Mouse (Mus musculus): ENCODE measurements around the gene Kif27. TPM values are rescaled to one million over a fixed set of nuclear protein-coding genes. Genes with fewer than 3 reads are reported as not detected.
A peak's percentile ranks its signal among the peaks of the same experiment; 100 is the strongest.

Gene Kif27
- polyA plus RNA-seq, 1 experiment, result 0.02 TPM

DNA sequence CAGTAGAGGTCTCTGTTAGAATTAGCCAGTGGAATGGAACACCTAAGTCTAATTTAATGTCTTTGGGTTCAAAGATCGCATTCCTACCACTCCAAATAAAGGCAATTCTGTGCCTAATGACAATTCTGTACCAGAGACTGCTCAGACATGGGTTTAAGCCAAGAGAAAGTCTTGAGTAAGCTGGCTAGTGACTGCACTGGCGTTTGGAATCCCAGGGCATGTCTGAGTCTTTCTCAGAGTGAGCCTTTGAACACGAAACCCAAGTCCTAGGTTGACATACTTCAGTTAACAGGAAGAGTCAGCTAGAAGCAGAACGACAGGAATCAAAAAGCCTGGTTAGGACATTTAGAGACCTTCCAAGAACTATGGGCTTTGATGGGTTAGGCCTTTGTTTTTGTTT is 75.5 kb downstream of the Kif27 start:
- Histone ChIP-seq H3K36me3 (ENCODE audit: control insufficient read depth, insufficient read depth, low read length) (no peaks in the 10 kb centered on the region), H3K27ac (ENCODE audit: insufficient read depth, low read length) (no peak overlapping the region)
- no peak for TF ChIP-seq POLR2A (IDR thresholded peaks at IDR 0.05; ENCODE audit: low read depth, low read length)
- no peak for TF ChIP-seq CTCF (IDR thresholded peaks at IDR 0.05; ENCODE audit: extremely low read depth, insufficient read depth, insufficient read length, insufficient replicate concordance)

DNA sequence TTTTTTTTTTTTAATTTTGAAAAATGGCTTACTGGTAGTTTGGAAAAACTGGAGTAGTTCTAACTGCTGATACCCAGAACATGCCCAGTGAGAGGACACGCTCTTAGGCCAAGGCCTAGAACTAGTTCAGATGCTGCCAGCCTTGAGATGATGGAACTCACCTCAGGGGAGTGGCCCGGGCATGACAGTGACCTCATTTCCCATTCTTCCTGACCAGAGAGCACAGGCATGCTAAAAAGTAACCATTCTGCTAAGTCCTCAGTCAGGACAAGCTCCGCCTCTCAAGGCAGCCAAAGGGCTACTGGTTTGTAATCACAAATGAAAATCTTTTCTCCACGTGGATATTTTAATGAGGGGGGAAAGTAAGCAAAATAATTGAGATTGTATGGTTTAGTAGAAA is 77.0 kb downstream of the Kif27 start:
- TF ChIP-seq CTCF (IDR thresholded peaks at IDR 0.05; ENCODE audit: extremely low read depth, insufficient read depth, insufficient read length, insufficient replicate concordance) (no peak), POLR2A (IDR thresholded peaks at IDR 0.05; ENCODE audit: low read depth, low read length) (no peak)
- H3K27me3 ChIP-seq (ENCODE audit: control insufficient read depth, insufficient read depth, low read length), result 0 out of 2 replicates have a peak, but pooled peaks cover 1% of the 10 kb centered on the region
- WGBS, result 70% methylated on average over 4 of the region's 4 CpGs

More for the DNA sequence above, 75.5 kb downstream of the Kif27 start:
- DNase-seq (ENCODE audit: low read depth in 1 of 2, low spot score in 2 of 2), result no peak
- Histone ChIP-seq H3K4me3 (ENCODE audit: extremely low read depth, insufficient read depth, insufficient read length) (no peak overlapping the region), H3K4me1 (ENCODE audit: control insufficient read depth, insufficient read depth, insufficient read length) (no peaks in the 10 kb centered on the region), H3K27me3 (ENCODE audit: control insufficient read depth, insufficient read depth, low read length) (0 out of 2 replicates have a peak, but pooled peaks cover 1% of the 10 kb centered on the region)
- 81% methylated on average over 4 of the region's 4 CpGs for WGBS

DNA sequence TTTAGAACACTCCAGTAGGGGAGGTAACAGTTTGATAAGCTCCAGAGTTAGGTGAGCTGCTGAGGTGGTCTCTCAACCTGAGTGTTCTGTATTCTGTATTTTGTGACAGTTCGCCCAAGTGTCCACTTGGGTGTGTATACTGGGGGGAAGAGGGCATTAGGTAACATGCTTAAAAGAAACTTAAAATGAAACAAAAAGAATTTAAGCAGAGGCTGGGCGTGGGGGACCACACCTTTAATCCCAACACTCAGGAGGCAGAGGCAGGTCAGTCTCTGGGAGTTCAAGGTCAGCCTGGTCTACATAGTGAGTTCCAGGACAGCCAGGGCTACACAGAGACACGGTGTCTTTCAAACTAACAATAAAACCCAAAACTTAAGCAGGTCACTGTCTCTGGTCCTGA is 78.4 kb downstream of the Kif27 start:
- Histone ChIP-seq H3K27ac (ENCODE audit: insufficient read depth, low read length) (no peak overlapping the region), H3K36me3 (ENCODE audit: control insufficient read depth, insufficient read depth, low read length) (no peaks in the 10 kb centered on the region), H3K4me1 (ENCODE audit: control insufficient read depth, insufficient read depth, insufficient read length) (no peaks in the 10 kb centered on the region), H3K4me3 (ENCODE audit: extremely low read depth, insufficient read depth, insufficient read length) (no peak overlapping the region), H3K27me3 (ENCODE audit: control insufficient read depth, insufficient read depth, low read length) (0 out of 2 replicates have a peak, but pooled peaks cover 1% of the 10 kb centered on the region)
- DNase-seq (ENCODE audit: low read depth in 1 of 2, low spot score in 2 of 2), result no peak
- TF ChIP-seq POLR2A (IDR thresholded peaks at IDR 0.05; ENCODE audit: low read depth, low read length), result no peak
- TF ChIP-seq CTCF (IDR thresholded peaks at IDR 0.05; ENCODE audit: extremely low read depth, insufficient read depth, insufficient read length, insufficient replicate concordance), result no peak
- 79% methylated on average over 3 of the region's 3 CpGs for WGBS

More for the DNA sequence above, 77.0 kb downstream of the Kif27 start:
- no peak overlapping the region for H3K27ac ChIP-seq (ENCODE audit: insufficient read depth, low read length)
- DNase-seq (ENCODE audit: low read depth in 1 of 2, low spot score in 2 of 2), result no peak
- no peaks in the 10 kb centered on the region for H3K36me3 ChIP-seq (ENCODE audit: control insufficient read depth, insufficient read depth, low read length)
- no peaks in the 10 kb centered on the region for H3K4me1 ChIP-seq (ENCODE audit: control insufficient read depth, insufficient read depth, insufficient read length)
- H3K4me3 ChIP-seq (ENCODE audit: extremely low read depth, insufficient read depth, insufficient read length), result no peak overlapping the region

DNA sequence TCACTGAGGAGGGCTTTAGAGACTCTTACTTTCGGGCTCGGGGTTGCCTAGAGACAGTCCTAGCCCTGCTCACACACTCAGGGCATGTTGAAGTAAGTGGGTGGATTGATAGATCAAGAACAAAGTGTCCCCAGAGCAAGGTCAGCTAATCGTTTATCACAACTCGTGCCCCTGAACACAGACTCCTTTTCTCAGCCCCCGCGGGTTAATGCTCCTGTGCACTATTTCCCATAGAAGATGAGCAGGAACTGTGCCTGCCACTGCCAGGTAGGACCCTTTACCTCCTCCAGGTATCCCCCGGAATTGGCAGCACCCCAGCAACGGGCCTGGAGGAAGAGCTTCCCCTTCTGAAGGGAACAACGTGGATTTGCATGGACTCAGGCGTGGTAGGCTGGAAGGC is 82.7 kb downstream of the Kif27 start:
- WGBS, result 84% methylated on average over 10 of the region's 10 CpGs
- Histone ChIP-seq H3K27ac (ENCODE audit: insufficient read depth, low read length) (no peak overlapping the region), H3K27me3 (ENCODE audit: control insufficient read depth, insufficient read depth, low read length) (peaks cover 20% of the 10 kb centered on the region), H3K4me3 (ENCODE audit: extremely low read depth, insufficient read depth, insufficient read length) (no peak overlapping the region), H3K4me1 (ENCODE audit: control insufficient read depth, insufficient read depth, insufficient read length) (no peaks in the 10 kb centered on the region; the same call in none of the 2 replicates), H3K36me3 (ENCODE audit: control insufficient read depth, insufficient read depth, low read length) (no peaks in the 10 kb centered on the region)
- TF ChIP-seq CTCF (IDR thresholded peaks at IDR 0.05; ENCODE audit: extremely low read depth, insufficient read depth, insufficient read length, insufficient replicate concordance), result no peak
- TF ChIP-seq POLR2A (IDR thresholded peaks at IDR 0.05; ENCODE audit: low read depth, low read length), result no peak
- DNase-seq (ENCODE audit: low read depth in 1 of 2, low spot score in 2 of 2), result no peak

DNA sequence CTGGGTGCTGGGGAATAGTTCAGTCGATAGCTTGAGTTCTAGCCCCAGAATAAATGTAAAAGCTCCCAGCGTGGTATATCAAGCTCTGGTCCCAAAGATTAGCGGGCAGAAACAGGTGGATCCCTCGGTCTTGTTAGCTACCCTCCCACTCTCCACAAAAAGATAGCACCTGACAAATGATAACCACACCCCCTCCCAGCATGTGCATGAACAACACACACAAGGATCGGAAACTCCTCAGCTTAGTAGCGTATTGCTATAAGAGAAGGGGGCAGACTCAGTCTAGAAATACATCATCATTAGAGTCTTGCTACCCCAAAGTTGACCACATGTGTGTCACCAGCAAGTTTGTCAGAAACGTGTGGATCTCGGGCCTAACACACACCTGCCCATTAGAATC is 83.3 kb downstream of the Kif27 start, which contains the start of gene Gkap1:
Gene Gkap1, minus strand, starts transcription at position 101 of the 400 bp plus-strand sequence.
- H3K36me3 ChIP-seq (ENCODE audit: control insufficient read depth, insufficient read depth, low read length), result no peaks in the 10 kb centered on the region
- peak within 1 kb of the TSS; percentile 69; the same call in 1 of the 2 replicates for H3K4me3 ChIP-seq (ENCODE audit: extremely low read depth, insufficient read depth, insufficient read length)
- no peak for TF ChIP-seq CTCF (IDR thresholded peaks at IDR 0.05; ENCODE audit: extremely low read depth, insufficient read depth, insufficient read length, insufficient replicate concordance)
- no peak for TF ChIP-seq POLR2A (IDR thresholded peaks at IDR 0.05; ENCODE audit: low read depth, low read length)
- no peaks in the 10 kb centered on the region; the same call in none of the 2 replicates for H3K4me1 ChIP-seq (ENCODE audit: control insufficient read depth, insufficient read depth, insufficient read length)
- H3K27ac ChIP-seq (ENCODE audit: insufficient read depth, low read length), result no peak within 1 kb of the TSS
- 84% methylated on average over 8 of the region's 8 CpGs for WGBS
- DNase-seq (ENCODE audit: low read depth in 1 of 2, low spot score in 2 of 2), result no peak
- H3K27me3 ChIP-seq (ENCODE audit: control insufficient read depth, insufficient read depth, low read length), result peaks cover 19% of the 10 kb centered on the region

DNA sequence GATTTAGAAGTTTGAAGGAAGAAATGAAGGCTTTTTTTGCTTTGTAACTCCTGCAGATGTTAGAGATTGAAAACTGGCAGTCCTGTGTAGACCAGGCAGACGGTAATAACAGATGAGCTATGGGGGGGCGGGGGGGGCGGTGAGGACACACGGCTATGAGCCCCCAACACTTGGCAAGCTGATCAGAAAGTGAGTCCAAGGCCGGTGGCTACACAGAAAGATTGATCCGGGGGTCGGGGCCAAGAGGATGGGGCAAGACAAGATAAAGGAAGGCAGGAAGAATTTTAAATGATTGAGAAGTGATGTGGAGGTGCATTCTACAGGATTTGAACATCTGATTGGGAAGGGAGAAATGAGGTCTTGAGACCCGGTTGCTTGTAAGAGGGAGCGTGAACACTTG is 83.8 kb downstream of the Kif27 start:
- H3K27ac ChIP-seq (ENCODE audit: insufficient read depth, low read length), result no peak overlapping the region
- TF ChIP-seq CTCF (IDR thresholded peaks at IDR 0.05; ENCODE audit: extremely low read depth, insufficient read depth, insufficient read length, insufficient replicate concordance) (no peak), POLR2A (IDR thresholded peaks at IDR 0.05; ENCODE audit: low read depth, low read length) (no peak)
- H3K4me1 ChIP-seq (ENCODE audit: control insufficient read depth, insufficient read depth, insufficient read length), result no peaks in the 10 kb centered on the region; the same call in none of the 2 replicates
- peaks cover 19% of the 10 kb centered on the region for H3K27me3 ChIP-seq (ENCODE audit: control insufficient read depth, insufficient read depth, low read length)
- peak overlapping the region; percentile 69; the same call in 1 of the 2 replicates for H3K4me3 ChIP-seq (ENCODE audit: extremely low read depth, insufficient read depth, insufficient read length)
- H3K36me3 ChIP-seq (ENCODE audit: control insufficient read depth, insufficient read depth, low read length), result no peaks in the 10 kb centered on the region
- no peak for DNase-seq (ENCODE audit: low read depth in 1 of 2, low spot score in 2 of 2)
- 46% methylated on average over 9 of the region's 9 CpGs for WGBS

DNA sequence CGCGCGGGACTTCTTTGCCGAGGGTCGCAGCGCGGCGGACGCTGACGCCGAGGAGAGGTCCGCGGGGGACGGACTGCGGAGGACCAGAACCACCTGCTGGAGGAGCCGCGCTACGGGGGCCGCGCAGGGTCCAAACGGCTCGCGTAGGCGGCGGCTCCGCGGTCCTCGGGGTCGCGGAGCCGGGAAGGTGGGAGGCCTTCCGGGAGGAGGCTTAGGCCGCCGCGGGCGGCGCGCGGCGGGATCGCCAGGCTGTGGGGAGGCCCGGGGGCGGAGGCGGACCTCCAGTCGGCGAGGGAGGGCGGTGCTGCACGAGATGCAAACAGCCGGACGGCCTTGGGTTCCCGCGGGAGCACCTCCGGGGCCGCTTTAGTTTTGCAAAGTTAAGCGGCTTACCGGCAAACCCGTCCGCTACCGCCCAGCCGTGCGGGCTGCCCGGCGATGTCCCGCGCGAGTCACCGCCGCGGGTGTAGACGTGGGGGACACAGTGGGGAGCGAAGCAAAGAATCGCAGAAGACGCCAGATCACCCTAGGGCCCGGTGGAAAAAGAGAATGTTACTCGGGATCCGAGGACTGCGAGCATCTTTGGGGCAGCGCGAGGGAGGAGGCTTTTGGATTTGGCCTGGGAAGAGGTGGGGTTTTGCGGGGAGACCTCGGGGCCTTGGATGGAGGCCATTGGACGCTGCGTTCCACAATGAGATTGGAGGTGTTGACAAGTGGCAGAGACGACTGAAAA is 84.5 kb downstream of the Kif27 start:
- Histone ChIP-seq H3K27ac (ENCODE audit: insufficient read depth, low read length) (no peak overlapping the region), H3K27me3 (ENCODE audit: control insufficient read depth, insufficient read depth, low read length) (peaks cover 19% of the 10 kb centered on the region), H3K4me3 (ENCODE audit: extremely low read depth, insufficient read depth, insufficient read length) (peak overlapping the region; percentile 69), H3K36me3 (ENCODE audit: control insufficient read depth, insufficient read depth, low read length) (no peaks in the 10 kb centered on the region), H3K4me1 (ENCODE audit: control insufficient read depth, insufficient read depth, insufficient read length) (no peaks in the 10 kb centered on the region; the same call in none of the 2 replicates)
- TF ChIP-seq CTCF (IDR thresholded peaks at IDR 0.05; ENCODE audit: extremely low read depth, insufficient read depth, insufficient read length, insufficient replicate concordance) (no peak), POLR2A (IDR thresholded peaks at IDR 0.05; ENCODE audit: low read depth, low read length) (no peak)
- DNase-seq (ENCODE audit: low read depth in 1 of 2, low spot score in 2 of 2), result peak in 1 of 2 experiments; percentile 59
- WGBS, result 1% methylated on average over 83 of the region's 84 CpGs
